Mouse (Mus musculus) lung, postnatal 0 days (tissue): ENCODE data around the gene Efnb2.

Experiments used
- CTCF ChIP-seq: IDR thresholded peaks from 2 replicates; pipeline ENCODE4 v1.5.1; 2016; ENCODE audit warnings: antibody characterized with exemption, mild to moderate bottlenecking
- EP300 ChIP-seq: IDR thresholded peaks from 2 replicates; pipeline ENCODE4 v1.6.1; 2016; ENCODE audit warnings: antibody characterized with exemption, mild to moderate bottlenecking, control low read depth

DNA sequence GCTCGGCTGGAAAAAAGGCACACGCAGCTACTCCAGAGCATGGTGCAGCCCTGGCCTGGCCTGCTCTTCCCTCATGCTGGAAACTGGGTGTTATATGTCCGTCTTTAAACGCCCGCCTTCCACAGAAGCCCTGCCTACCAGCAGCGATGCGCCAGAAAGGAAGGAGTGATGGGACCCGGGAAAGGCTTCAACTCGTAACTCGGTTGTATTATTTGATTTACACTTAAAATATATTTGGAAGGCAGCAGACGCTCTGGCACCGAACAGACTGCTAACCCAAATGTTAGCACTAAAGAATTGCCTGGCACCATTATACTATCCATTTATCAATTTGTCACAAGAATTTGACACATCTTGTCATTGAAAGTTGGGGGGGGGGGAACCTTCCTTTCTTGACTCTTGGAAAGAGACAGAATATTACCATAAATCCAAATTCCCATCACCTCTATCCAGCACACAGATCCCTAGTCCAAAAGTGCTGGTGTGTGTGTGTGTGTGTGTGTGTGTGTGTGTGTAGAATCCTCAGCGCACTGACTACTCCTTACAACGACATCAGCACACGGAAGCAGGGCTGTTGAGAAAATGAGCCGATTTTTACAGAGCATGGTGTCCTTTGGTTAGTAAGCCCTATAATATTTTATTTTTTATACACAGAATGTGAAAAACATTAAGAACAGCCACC, 39.7 kb downstream of the Efnb2 start:
- no peak for TF ChIP-seq CTCF
- TF ChIP-seq EP300: no peak
